Mouse (Mus musculus): Measurements from ENCODE around the gene Rbm20.

DNA sequence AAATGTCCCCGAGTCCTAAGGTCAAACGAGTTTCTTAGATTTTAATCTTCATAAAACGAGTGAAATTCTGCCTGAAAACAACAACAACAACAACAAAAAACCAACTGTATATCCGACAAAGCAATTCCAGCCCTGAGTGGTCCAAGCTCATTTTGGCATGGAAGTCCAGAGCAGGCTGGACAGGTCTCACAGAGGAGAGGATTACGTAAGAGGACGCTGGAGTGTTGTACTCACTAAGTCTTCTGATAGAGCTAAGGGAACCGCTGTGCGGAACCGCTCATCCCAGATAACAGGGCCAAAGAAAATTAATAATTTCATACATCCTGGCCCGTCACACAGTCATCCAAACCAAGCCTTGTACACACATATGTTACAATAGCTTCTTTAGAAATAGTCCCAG, 120.7 kb downstream of the Rbm20 start:
- TF ChIP-seq POLR2A (IDR thresholded peaks at IDR 0.05; ENCODE audit: borderline replicate concordance, insufficient read depth, low read length) (no peak), CTCF (IDR thresholded peaks at IDR 0.05; ENCODE audit: borderline replicate concordance, insufficient read depth, low read depth, low read length) (no peak)
